Mouse (Mus musculus) lung, postnatal 14 days (tissue): ENCODE data around the gene Klhl7.
A peak's percentile ranks its signal among the peaks of the same experiment; 100 is the strongest.

Experiments used
- DNase-seq: peaks from one replicate; pipeline ENCODE4 v3.0.0; 2021

Klhl7 gene

GRCm38 (mm10) chr5:24100106-24100809, at the start of gene Klhl7:
Gene Klhl7 (plus strand): TSS chr5:24100605.
- DNase-seq = peak; percentile 90

- no peak for DNase-seq
Observed at GRCm38 (mm10) chr5:24051755-24052675, 48.4 kb upstream of the Klhl7 start.

- peak; percentile 53 for DNase-seq
Observed at GRCm38 (mm10) chr5:24053245-24054190, 46.9 kb upstream of the Klhl7 start.

GRCm38 (mm10) chr5:24054382-24054781, 46.0 kb upstream of the Klhl7 start:
- DNase-seq = no peak

- DNase-seq = no peak
Observed at GRCm38 (mm10) chr5:24056865-24057264, 43.5 kb upstream of the Klhl7 start.

DNA sequence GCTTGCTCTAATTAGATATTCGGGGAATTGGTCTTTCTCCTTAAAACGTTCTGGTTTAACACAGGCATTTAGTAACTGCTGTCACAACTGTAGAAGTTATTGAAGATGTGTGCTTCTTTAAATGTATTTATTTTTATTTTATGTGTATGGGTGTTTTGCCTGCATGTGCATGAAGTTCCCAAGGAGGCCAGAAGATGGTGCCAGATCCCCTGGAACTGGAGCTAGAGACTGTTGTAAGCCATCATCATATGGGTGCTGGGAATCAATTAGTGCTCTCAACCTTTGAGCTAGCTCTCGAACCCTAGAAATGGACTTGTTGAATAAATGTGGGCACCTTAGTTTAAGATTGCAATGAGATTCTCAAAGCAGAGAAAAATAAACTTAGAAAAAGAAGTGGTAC, 42.8 kb upstream of the Klhl7 start:
- DNase-seq = no peak

DNA sequence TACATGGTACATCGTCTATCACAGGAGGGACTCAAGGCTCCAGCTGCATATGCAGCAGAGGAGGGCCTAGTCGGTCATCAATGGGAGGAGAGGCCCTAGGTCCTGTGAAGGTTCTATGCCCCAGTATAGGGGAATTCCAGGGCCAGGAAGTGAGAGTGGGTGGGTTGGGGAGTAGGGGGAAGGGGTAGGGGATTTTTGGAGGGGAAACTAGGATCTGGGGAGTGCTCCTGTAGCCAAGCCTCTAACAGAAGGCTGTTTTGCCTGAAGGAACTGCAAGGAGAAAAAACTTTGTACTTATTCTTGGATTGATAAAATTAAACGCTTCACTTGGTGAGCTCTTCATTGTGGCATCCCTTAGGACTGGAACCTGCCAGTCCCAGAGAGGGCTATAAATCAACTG, 39.5 kb upstream of the Klhl7 start:
- no peak for DNase-seq

GRCm38 (mm10) chr5:24063034-24063433, 37.4 kb upstream of the Klhl7 start:
- no peak for DNase-seq

GRCm38 (mm10) chr5:24063545-24063944, 36.9 kb upstream of the Klhl7 start:
- DNase-seq = no peak

DNA sequence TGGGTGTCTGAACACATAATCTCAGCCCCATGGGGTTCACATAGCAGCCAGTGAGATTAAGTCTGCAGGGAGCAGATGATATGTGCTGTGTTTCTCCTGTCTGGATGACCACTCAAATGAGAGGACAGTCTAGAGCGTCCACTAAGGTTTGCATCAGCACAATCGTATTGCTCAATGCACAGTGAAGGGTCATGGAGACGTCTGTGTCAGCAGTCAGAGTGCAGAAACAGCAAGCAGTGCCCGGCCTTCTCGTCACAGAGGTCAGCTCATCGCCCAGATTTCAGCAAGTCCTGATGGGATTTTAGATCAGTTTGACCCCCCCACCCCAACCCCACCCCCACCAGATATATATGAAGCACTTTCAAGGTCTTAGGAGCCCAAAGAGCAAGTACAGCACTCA, 31.4 kb upstream of the Klhl7 start:
- no peak for DNase-seq

DNA sequence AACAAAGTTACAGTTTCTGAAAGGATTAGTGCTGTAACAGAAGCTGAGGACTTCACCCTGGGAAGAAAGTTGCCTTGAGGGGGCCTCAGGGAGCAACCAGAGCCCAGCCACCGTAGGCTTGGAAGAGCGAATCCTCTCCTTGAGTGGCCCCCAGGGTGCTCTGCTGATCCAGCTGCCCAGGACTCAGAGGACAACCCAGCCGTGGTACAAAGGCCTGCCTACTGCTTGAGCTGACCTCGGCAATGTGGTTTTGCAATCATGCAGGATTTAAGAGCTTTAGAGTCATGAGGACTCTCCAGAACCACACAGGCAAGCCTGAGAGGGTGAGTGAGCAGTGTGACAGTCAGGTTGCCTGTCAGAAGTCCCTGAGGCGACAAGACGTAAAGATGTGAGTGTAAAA, 28.4 kb upstream of the Klhl7 start:
- peak; percentile 21 for DNase-seq

DNA sequence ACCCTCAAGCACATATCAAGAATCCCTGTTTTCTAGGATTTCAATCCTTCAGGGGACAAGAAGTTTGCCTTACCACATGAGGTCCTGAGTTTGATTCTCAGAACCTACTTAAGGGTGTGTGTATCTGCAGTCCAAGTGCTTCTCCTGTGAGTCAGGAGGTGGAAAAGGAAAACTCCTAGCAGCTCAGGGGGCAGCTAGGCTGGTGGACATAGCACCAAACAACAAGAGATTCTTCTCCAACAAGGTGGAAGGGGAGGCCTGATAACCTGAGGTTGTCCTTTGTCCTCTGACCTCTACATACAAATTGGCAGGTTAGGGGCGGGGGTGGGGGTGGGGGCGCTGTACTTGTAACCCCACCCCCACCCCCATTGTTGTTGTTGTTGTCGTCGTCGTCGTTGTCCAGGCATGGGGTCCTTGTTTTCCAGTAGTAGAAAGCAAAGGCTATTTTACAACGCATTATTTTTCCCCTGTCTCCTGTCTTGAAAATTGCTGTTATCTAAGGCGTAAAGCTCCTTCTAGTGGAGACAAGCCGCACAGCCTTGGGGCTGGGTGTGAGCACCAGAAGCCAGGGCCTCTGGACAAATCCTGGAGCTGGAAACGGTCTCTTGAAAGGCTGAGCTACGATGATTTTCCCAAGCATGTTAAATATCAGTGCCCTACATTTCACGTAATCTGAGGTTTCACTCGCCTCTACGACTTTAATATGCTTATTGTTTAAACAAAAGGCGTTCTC, 23.3 kb upstream of the Klhl7 start:
- peak; percentile 69 for DNase-seq

DNA sequence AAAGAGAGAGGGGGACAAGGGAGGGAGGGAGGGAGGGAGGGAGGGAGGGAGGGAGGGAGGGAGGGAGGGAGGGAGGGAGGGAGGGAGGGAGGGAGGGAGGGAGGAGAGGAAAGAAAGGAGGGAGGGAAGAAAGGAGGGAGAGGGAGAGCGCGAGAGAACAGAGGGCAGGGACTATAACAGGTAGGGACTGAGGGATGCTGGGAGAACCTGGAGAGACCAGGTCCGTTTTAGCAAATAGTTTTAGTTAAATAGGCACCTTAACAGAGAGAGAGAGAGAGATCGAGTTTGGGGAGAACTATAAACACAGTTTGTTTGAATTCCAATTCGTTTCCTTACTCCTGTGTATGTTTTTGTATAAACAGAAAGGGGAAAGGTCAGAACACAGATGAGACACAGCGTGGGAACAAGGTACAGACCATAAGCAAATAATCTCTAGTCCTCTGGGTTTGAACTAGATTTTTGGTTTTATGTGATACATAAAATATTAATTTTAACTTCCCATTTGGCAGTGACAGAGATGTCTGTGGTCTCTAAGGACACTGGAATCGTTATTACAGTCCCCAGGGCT, 22.6 kb upstream of the Klhl7 start:
- DNase-seq = no peak

- no peak for DNase-seq
Observed at GRCm38 (mm10) chr5:24078420-24079179, 21.8 kb upstream of the Klhl7 start.

GRCm38 (mm10) chr5:24080826-24081225, 19.6 kb upstream of the Klhl7 start:
- DNase-seq = no peak

- no peak for DNase-seq
Observed at GRCm38 (mm10) chr5:24084835-24085234, 15.6 kb upstream of the Klhl7 start.

GRCm38 (mm10) chr5:24086241-24086640, 14.2 kb upstream of the Klhl7 start:
- no peak for DNase-seq

GRCm38 (mm10) chr5:24086865-24087264, 13.5 kb upstream of the Klhl7 start:
- no peak for DNase-seq

GRCm38 (mm10) chr5:24088451-24088850, 12.0 kb upstream of the Klhl7 start:
- no peak for DNase-seq

DNA sequence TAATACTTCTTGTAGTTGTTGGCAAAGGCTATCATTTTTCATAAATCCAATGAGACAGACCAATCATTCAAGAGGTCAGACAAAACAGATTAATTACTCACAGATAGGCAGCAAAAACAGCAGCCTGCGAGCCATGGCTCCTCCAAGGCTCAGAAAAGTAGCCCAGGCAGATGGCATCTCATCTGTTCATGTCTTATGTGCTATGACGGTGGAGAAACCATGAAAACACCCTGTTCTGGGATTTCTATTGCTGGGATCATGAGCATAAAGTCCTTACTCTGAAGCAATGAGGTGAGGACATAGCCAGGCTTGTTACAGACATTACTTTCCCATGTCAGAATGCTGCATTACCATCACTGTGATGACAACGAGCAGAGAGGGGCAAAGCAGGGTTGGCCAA, 7.9 kb upstream of the Klhl7 start:
- no peak for DNase-seq

DNA sequence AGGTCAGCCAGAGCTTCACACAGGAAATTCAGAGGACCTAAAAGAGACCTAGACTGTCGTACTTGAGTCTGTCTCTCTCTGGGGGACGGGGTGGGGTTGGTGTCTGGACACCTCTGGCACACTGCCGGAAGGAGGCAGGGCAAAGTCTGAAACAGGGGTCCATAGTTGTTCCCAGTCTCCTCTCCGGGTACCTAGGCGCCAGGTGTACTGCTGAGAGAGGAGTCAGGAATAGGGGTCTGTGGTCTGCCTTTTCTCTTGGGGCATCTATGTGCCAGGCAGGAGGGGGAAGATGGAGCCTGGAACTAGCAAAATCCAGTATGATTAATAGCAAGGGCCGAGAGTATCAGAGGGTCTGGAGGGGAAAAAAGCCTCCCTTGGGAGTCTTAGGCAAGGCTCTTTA, 5.0 kb upstream of the Klhl7 start:
- DNase-seq = no peak
